Comparison of ENCODE assay signal across 10 mouse cellular contexts in genomic region chr13:24942512-24943282, GRCm38 (mm10). TPM values are rescaled to one million over a fixed set of nuclear protein-coding genes. Genes with fewer than 3 reads are reported as not detected.
DNase-seq lines count a peak whose midpoint lies in the region; ATAC-seq and TF ChIP-seq lines count a peak whose summit lies in the region.
"Had no signal": no experiment of that assay in that cellular context is flagged by ENCODE, and none has a peak within 500 bp of the region (broad histone marks: within the 10 kb centered on the region; RNA-seq: fewer than 3 reads in every experiment).

Gene Gpld1 (plus strand): TSS chr13:24943152.

- H3K4me2 ChIP-seq in embryonic facial prominence, embryonic 14.5 days (ENCODE audit: low read depth, low read length), result no peak within 1 kb of the TSS
- H3K4me2 ChIP-seq in midbrain, embryonic 11.5 days, result no peak within 1 kb of the TSS
- H3K4me2 ChIP-seq in midbrain, embryonic 15.5 days, result no peak within 1 kb of the TSS
- peak within 1 kb of the TSS; percentile 50 for H3K4me2 ChIP-seq in liver, postnatal 0 days (ENCODE audit: low read depth, low read length)
- no peak within 1 kb of the TSS for H3K4me2 ChIP-seq in kidney, embryonic 14.5 days (replicated peaks; ENCODE audit: low read depth, low read length)
- H3K4me2 ChIP-seq: heart, embryonic 15.5 days had no signal

- peaks cover 5% of the 10 kb centered on the region; the same call in 1 of the 2 replicates for H3K4me1 ChIP-seq in embryonic facial prominence, embryonic 14.5 days (ENCODE audit: control insufficient read depth, insufficient read depth, low read length)
- H3K4me1 ChIP-seq in embryonic facial prominence, embryonic 10.5 days, result peaks cover 17% of the 10 kb centered on the region
- 0 out of 2 replicates have a peak, but pooled peaks cover 2% of the 10 kb centered on the region for H3K4me1 ChIP-seq in midbrain, embryonic 11.5 days (ENCODE audit: control insufficient read depth, insufficient read depth, low read length)
- peaks cover 13% of the 10 kb centered on the region for H3K4me1 ChIP-seq in midbrain, embryonic 15.5 days
- peaks cover 10% of the 10 kb centered on the region for H3K4me1 ChIP-seq in liver, postnatal 0 days (ENCODE audit: insufficient read depth)
- H3K4me1 ChIP-seq in kidney, embryonic 14.5 days (ENCODE audit: control insufficient read depth, insufficient read depth, low read length), result 0 out of 2 replicates have a peak, but pooled peaks cover 5% of the 10 kb centered on the region

- DNase-seq in embryonic facial prominence, embryonic 14.5 days (ENCODE audit: low spot score), result peak; percentile 14
- no peak for DNase-seq in embryonic facial prominence, embryonic 10.5 days (ENCODE audit: low spot score)
- DNase-seq in midbrain, embryonic 11.5 days (ENCODE audit: low spot score, missing footprints), result no peak
- peak; percentile 18 to 19 for DNase-seq in cerebellum, postnatal 25 days
- peak; percentile 52 for DNase-seq in liver, postnatal 0 days
- no peak for DNase-seq in T-cell, adult 2 months (ENCODE audit: low spot score)

- no peak for TF ChIP-seq CTCF in liver, postnatal 0 days (IDR thresholded peaks at IDR 0.05; ENCODE audit: low read depth)

- WGBS in embryonic facial prominence, embryonic 14.5 days, result 58% methylated on average over 17 of the region's 17 CpGs
- WGBS in embryonic facial prominence, embryonic 10.5 days, result 59% methylated on average over 17 of the region's 17 CpGs
- WGBS in midbrain, embryonic 11.5 days, result 58% methylated on average over 17 of the region's 17 CpGs
- 47% methylated on average over 17 of the region's 17 CpGs for WGBS in midbrain, embryonic 15.5 days
- WGBS in liver, postnatal 0 days (ENCODE audit: insufficient replicate concordance), result 50% methylated on average over 17 of the region's 17 CpGs
- WGBS in kidney, embryonic 14.5 days, result 67% methylated on average over 17 of the region's 17 CpGs

- no peaks in the 10 kb centered on the region for H3K27me3 ChIP-seq in embryonic facial prominence, embryonic 14.5 days (replicated peaks; ENCODE audit: control insufficient read depth, insufficient read depth, low read length)
- peaks cover 19% of the 10 kb centered on the region for H3K27me3 ChIP-seq in embryonic facial prominence, embryonic 10.5 days (replicated peaks; ENCODE audit: low read depth, poor library complexity, severe bottlenecking)
- H3K27me3 ChIP-seq in midbrain, embryonic 11.5 days (ENCODE audit: control insufficient read depth, insufficient read depth, low read length), result no peaks in the 10 kb centered on the region; the same call in 1 of the 2 replicates
- no peaks in the 10 kb centered on the region for H3K27me3 ChIP-seq in midbrain, embryonic 15.5 days (replicated peaks)
- H3K27me3 ChIP-seq in liver, postnatal 0 days (ENCODE audit: insufficient read depth, low read length), result peaks cover under 1% of the 10 kb centered on the region; the same call in 1 of the 2 replicates
- no peaks in the 10 kb centered on the region for H3K27me3 ChIP-seq in kidney, embryonic 14.5 days (ENCODE audit: control insufficient read depth, insufficient read depth, low read length)
- H3K27me3 ChIP-seq: heart, embryonic 15.5 days had no signal

- H3K9me3 ChIP-seq in embryonic facial prominence, embryonic 14.5 days (ENCODE audit: control insufficient read depth, low read length), result no peaks in the 10 kb centered on the region
- no peaks in the 10 kb centered on the region for H3K9me3 ChIP-seq in embryonic facial prominence, embryonic 10.5 days
- H3K9me3 ChIP-seq in midbrain, embryonic 11.5 days (ENCODE audit: control insufficient read depth, low read length), result no peaks in the 10 kb centered on the region
- no peaks in the 10 kb centered on the region for H3K9me3 ChIP-seq in midbrain, embryonic 15.5 days
- H3K9me3 ChIP-seq in liver, postnatal 0 days (ENCODE audit: low read length), result no peaks in the 10 kb centered on the region
- H3K9me3 ChIP-seq in kidney, embryonic 14.5 days (ENCODE audit: control insufficient read depth, low read length), result no peaks in the 10 kb centered on the region
- H3K9me3 ChIP-seq: heart, embryonic 15.5 days; midbrain, embryonic 10.5 days had no signal

- no peak within 1 kb of the TSS for H3K4me3 ChIP-seq in embryonic facial prominence, embryonic 14.5 days (ENCODE audit: low read depth, low read length)
- no peak within 1 kb of the TSS for H3K4me3 ChIP-seq in embryonic facial prominence, embryonic 10.5 days
- no peak within 1 kb of the TSS for H3K4me3 ChIP-seq in midbrain, embryonic 11.5 days (ENCODE audit: low read depth, low read length)
- no peak within 1 kb of the TSS for H3K4me3 ChIP-seq in midbrain, embryonic 15.5 days
- H3K4me3 ChIP-seq in liver, postnatal 0 days (ENCODE audit: low read depth, low read length), result peak within 1 kb of the TSS; percentile 29
- no peak within 1 kb of the TSS for H3K4me3 ChIP-seq in kidney, embryonic 14.5 days (ENCODE audit: low read length)
- H3K4me3 ChIP-seq: heart, embryonic 15.5 days; midbrain, embryonic 10.5 days had no signal

- 0 out of 2 replicates have a peak, but pooled peaks have one; percentile 12 for TF ChIP-seq EP300 in liver, postnatal 0 days (IDR thresholded peaks at IDR 0.05; ENCODE audit: low read depth)

- no peak within 1 kb of the TSS for H3K9ac ChIP-seq in embryonic facial prominence, embryonic 14.5 days (ENCODE audit: low read depth, low read length)
- no peak within 1 kb of the TSS for H3K9ac ChIP-seq in midbrain, embryonic 11.5 days (ENCODE audit: low read length)
- H3K9ac ChIP-seq in midbrain, embryonic 15.5 days, result no peak within 1 kb of the TSS
- peak within 1 kb of the TSS; percentile 35 for H3K9ac ChIP-seq in liver, postnatal 0 days (replicated peaks)
- no peak within 1 kb of the TSS for H3K9ac ChIP-seq in kidney, embryonic 14.5 days (ENCODE audit: low read depth, low read length)
- H3K9ac ChIP-seq: heart, embryonic 15.5 days had no signal

- ATAC-seq in embryonic facial prominence, embryonic 14.5 days (ENCODE audit: low read depth), result no peak
- ATAC-seq in midbrain, embryonic 11.5 days (ENCODE audit: low FRiP score), result 0 out of 2 replicates have a peak, but pooled peaks have one; percentile 12
- no peak for ATAC-seq in midbrain, embryonic 15.5 days (replicated peaks)
- peak; percentile 80 for ATAC-seq in liver, postnatal 0 days
- no peak for ATAC-seq in kidney, embryonic 14.5 days (ENCODE audit: low FRiP score, low TSS enrichment)

- no peaks in the 10 kb centered on the region for H3K36me3 ChIP-seq in embryonic facial prominence, embryonic 14.5 days (ENCODE audit: control insufficient read depth, insufficient read depth, low read length)
- no peaks in the 10 kb centered on the region for H3K36me3 ChIP-seq in embryonic facial prominence, embryonic 10.5 days (replicated peaks)
- H3K36me3 ChIP-seq in midbrain, embryonic 11.5 days (ENCODE audit: control insufficient read depth, insufficient read depth, low read length), result no peaks in the 10 kb centered on the region
- H3K36me3 ChIP-seq in midbrain, embryonic 15.5 days (replicated peaks), result no peaks in the 10 kb centered on the region
- H3K36me3 ChIP-seq in liver, postnatal 0 days (replicated peaks; ENCODE audit: insufficient read depth, low read length), result no peaks in the 10 kb centered on the region
- H3K36me3 ChIP-seq in kidney, embryonic 14.5 days (ENCODE audit: control insufficient read depth, insufficient read depth, low read length), result no peaks in the 10 kb centered on the region
- H3K36me3 ChIP-seq: heart, embryonic 15.5 days; midbrain, embryonic 10.5 days had no signal

- H3K27ac ChIP-seq in embryonic facial prominence, embryonic 14.5 days (replicated peaks; ENCODE audit: low read depth, low read length), result no peak within 1 kb of the TSS
- no peak within 1 kb of the TSS for H3K27ac ChIP-seq in embryonic facial prominence, embryonic 10.5 days (replicated peaks)
- no peak within 1 kb of the TSS for H3K27ac ChIP-seq in midbrain, embryonic 11.5 days (ENCODE audit: low read depth, low read length)
- no peak within 1 kb of the TSS for H3K27ac ChIP-seq in midbrain, embryonic 15.5 days
- peak within 1 kb of the TSS; percentile 77 for H3K27ac ChIP-seq in liver, postnatal 0 days (ENCODE audit: low read depth)
- no peak within 1 kb of the TSS for H3K27ac ChIP-seq in kidney, embryonic 14.5 days (ENCODE audit: low read depth, low read length)
- H3K27ac ChIP-seq: heart, embryonic 15.5 days; midbrain, embryonic 10.5 days had no signal

RNA-seq across cellular contexts. Expression of gene Gpld1, which starts in this region (rescaled TPM):
- polyA plus RNA-seq in embryonic facial prominence, embryonic 14.5 days (2014; fragmentation: Nextera tagmentation; extraction: Ambion mirVana), result 1.7 and 2.2 TPM in 2 replicates
- 0.23 and 0.79 TPM in 2 replicates for polyA plus RNA-seq in embryonic facial prominence, embryonic 10.5 days (2016; fragmentation: Nextera tagmentation; extraction: Ambion mirVana)
- 0.23 and 0.47 TPM in 2 replicates for polyA plus RNA-seq in midbrain, embryonic 11.5 days (2014; fragmentation: Nextera tagmentation; extraction: Ambion mirVana)
- 2.0 and 3.0 TPM in 2 replicates for polyA plus RNA-seq in midbrain, embryonic 15.5 days (2015; fragmentation: Nextera tagmentation; extraction: Ambion mirVana)
- polyA plus RNA-seq in liver, postnatal 0 days (2015; fragmentation: Nextera tagmentation; extraction: Ambion mirVana), result 52.2 and 59.7 TPM in 2 replicates
- polyA plus RNA-seq in kidney, embryonic 14.5 days (2014; fragmentation: Nextera tagmentation; extraction: Ambion mirVana), result 0.39 and 0.74 TPM in 2 replicates

Comparison
In these comparisons a context has a peak if more than half of its experiments do, and no peak if none do; other contexts are left out.
1. RNA of gene Gpld1 (polyA plus RNA-seq): 52.2 to 59.7 TPM in liver, postnatal 0 days; 2.0 to 3.0 TPM in midbrain, embryonic 15.5 days, 1.7 to 2.2 TPM in embryonic facial prominence, embryonic 14.5 days, 0.23 to 0.79 TPM in embryonic facial prominence, embryonic 10.5 days, 0.39 to 0.74 TPM in kidney, embryonic 14.5 days and 0.23 to 0.47 TPM in midbrain, embryonic 11.5 days; every median in the first group is over 10 times any median in the second.
2. DNase-seq: peak in embryonic facial prominence, embryonic 14.5 days (single experiment), cerebellum, postnatal 25 days (2 of 2) and liver, postnatal 0 days (single experiment); none in embryonic facial prominence, embryonic 10.5 days (single experiment), midbrain, embryonic 11.5 days (single experiment) and T-cell, adult 2 months (single experiment).
3. Peak in ATAC-seq in midbrain, embryonic 11.5 days; RNA of the gene not detected or under 1 TPM.